Mouse (Mus musculus): ENCODE data around the gene Hbp1.

DNA sequence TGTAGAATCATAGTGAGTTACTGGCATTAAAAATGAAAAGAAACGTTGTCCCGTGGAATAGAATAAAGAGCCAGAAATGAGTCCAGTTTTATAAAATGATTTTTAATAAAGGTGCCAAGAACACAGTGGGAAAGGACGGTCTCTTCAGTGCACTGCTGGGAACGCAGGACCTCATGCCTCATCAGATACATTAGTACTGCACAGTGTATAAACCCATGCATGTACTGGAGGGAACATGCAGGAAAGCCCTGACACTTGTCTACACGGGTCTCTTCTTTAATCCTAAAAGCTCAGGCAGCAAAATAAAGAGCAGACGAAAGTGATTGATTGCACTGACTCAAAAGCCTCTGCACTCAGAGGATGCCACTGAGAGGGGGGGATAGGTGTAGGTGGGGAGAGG is 59.6 kb downstream of the Hbp1 start:
- no peak for TF ChIP-seq CTCF (IDR thresholded peaks at IDR 0.05; ENCODE audit: low read depth, low read length)
- TF ChIP-seq POLR2A (IDR thresholded peaks at IDR 0.05; ENCODE audit: extremely low read depth, insufficient read depth, low read length): no peak
